Mouse (Mus musculus) B cell, adult 67 days (primary cell): ENCODE data around the gene Laptm4a. TPM values are rescaled to one million over a fixed set of nuclear protein-coding genes. Genes with fewer than 3 reads are reported as not detected.

Experiments
- total RNA-seq, 2 experiments: library from RNA; stranded (reverse); gene quantifications; 4 replicates each; pipeline ENCODE4 v1.2.4; 2023

Gene Laptm4a
- 10 to 100 TPM; 99.0 to 99.7 TPM for total RNA-seq

DNA sequence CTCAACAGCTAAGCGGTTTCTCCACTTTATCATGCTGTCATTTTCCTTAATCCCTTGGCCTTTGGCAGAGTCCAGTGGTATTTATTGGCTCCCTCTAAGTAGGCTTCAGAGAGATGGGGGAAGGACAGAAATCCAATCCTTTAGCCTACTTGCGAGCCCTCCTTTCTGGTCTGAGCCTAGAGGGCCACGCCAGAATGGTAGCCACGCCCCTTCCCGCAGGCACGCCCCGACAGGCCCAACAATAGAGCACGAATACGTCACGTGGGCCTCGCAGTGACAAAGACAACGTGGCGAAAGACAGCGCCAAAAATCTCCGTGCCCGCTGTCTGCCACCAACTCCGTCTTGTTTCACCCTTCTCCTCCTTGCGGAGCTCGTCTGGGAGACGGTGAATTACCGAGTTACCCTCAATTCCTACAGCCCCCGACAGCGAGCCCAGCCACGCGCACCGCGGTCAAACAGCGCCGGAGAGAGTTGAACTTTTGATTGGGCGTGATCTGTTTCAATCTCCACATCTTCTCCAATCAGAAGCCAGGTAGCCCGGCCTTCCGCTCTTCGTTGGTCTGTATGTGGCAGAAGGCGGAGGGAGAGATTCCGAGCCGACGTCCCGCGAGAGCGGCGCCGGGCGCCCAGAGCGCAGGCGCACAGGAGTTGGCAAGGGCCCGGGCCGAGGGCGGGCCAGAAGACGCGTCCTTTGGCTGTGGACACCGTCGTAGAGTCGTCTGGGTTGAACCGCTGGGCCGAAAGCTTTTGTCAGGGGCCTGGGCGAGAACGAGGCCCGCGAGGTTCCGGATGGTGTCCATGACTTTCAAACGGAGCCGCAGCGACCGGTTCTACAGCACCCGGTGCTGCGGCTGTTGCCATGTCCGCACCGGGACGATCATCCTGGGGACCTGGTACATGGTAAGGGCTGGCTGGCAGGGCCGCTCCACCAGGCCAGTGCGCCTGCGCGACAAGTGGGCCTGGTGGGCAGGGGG, at the start of gene Laptm4a:
Gene Laptm4a (plus strand): TSS at position 271 of the 975 bp plus-strand sequence.

DNA sequence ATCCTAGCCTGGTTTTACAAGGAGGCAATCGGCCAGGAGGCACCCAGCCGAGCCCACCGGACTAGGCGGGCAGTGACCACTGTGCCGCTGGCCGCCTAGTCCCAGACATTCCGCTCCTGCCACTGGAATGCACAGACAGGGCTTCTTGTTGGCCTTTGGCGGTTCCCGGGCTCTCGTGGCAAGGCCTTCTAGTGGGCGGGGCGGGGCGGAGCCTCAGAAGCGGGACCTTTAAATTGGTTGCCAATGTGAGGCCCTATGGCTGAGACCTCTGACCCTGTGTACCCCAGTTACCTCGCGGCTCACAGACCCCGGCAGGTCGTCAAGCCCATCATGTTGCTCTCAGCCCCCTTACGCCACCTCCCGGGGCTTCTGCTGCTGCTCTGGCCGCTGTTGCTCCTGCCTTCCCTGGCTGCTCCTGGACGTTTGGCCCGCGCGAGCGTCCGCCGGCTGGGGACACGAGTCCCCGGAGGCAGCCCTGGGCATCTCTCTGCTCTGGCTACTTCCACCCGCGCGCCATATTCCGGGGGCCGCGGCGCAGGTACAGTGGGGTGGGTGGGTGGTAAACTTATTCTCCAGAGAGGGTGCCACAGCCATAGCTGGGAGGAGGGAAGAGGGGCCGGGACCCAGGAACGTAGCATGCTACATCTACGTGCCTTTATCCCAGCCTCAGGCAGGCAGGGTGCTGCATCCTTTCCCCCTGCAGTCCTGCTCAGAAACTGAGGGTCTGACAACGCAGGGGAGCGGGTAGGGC, 26.4 kb downstream of the Laptm4a start, which contains the start of gene Matn3:
Gene Matn3 (plus strand): TSS at position 216 of the 751 bp plus-strand sequence.

DNA sequence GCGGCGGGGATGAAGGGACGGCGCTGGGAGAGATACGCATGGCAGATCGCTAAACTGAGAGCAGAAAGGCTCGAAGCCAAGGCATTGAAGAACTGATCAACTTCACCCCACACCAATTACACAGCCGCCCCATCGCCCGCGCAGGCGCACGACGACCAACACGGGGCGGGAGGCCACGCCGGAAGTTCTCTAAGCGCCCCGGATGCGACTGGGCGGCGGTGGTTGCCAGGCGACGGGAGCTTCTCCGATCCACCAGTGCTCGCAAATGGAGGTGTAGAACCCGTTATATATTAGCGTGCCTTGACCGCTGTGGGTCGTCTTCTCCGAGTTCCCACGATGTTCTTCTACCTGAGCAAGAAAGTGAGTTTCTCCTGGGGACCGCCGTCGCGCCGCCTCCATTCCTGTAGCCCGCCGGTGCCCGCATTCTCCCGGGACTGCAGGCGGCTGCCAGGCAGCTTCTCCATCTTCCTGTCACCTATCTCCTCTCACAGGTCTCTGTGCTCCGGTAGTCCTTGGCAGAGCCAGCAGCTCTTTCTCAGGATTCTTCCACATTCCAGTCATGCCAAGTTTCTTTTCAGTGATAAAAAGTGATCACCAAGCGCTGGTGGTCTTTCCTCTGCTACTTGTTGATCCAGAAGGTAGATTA, 52.5 kb downstream of the Laptm4a start, which contains the start of gene Wdr35:
Gene Wdr35 (plus strand): TSS at position 73 of the 646 bp plus-strand sequence.

Other genes starting within 250 kb of the Laptm4a start
- gene Pum2, start 247.5 kb upstream of the Laptm4a start, total RNA-seq: 100 to 1,000 TPM; 269 to 295 TPM
- 10 to 100 TPM; 16.0 to 19.5 TPM for gene Sdc1, start 150.3 kb upstream of the Laptm4a start, total RNA-seq
- not detected for gene Matn3, start 26.3 kb downstream of the Laptm4a start, total RNA-seq
- gene Wdr35, start 52.2 kb downstream of the Laptm4a start, total RNA-seq: 1 to 10 TPM; 1.2 to 2.8 TPM
- gene Ttc32, start 108.3 kb downstream of the Laptm4a start, total RNA-seq: 10 to 100 TPM; 14.2 to 15.8 TPM